Mouse (Mus musculus): ENCODE measurements around the gene Kif18b.

DNA sequence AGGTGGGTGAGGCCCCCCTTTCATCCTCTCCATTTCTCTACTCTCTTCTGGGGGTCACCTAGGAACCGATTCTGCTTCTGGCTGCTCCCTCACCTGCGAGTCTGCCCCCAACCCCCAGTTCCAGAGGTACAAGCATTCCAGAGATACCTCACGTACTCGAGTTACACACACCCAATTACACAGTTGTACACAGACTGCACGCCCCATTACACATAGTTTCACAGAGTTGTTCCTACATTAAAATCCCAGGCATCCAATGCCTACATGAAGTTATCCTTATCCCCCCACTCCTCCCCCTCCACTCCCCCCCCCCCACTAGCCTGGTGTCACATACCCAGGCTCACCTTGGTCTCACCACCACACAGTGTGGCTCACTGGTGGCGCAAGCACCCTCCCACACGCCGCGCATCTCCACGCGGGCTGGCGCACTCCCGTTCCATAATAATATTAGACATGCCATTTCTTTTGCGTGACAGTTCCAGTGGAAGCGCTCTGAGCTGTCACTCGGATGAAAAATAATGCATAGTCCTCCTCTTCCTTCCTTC is 39.7 kb upstream of the Kif18b start:
- no peak for TF ChIP-seq CTCF (conservative IDR thresholded peaks at IDR 0.05; ENCODE audit: low read length)
- no peak for TF ChIP-seq NANOG (IDR thresholded peaks at IDR 0.05; ENCODE audit: borderline replicate concordance, low read length)
